Mouse (Mus musculus) gastrocnemius, postnatal 10 days (tissue): ENCODE measurements around the gene Hbq1b. TPM values are rescaled to one million over a fixed set of nuclear protein-coding genes. Genes with fewer than 3 reads are reported as not detected.

Experiments
- DNase-seq: peaks from one replicate; pipeline ENCODE4 v3.0.0; 2021; ENCODE audit warnings: mixed read lengths
- long read RNA-seq, 2 experiments: library from polyadenylated mRNA; stranded (forward); transcript quantifications; one replicate each; pipeline ENCODE4 v2.0.0; 2021
- total RNA-seq, 2 experiments: library from RNA; stranded (reverse); gene quantifications; 2 replicates each; pipeline ENCODE4 v1.2.3; 2021

Hbq1b gene
- under 1 TPM in 1 of 2 experiments, not detected in 1; 0.79 TPM for total RNA-seq
- long read RNA-seq, experiment 1: 0 reads
- long read RNA-seq, experiment 2: 0 reads

GRCm38 (mm10) chr11:32286695-32287492, at the start of gene Hbq1b:
Gene Hbq1b, plus strand, starts transcription at chr11:32286965.
- DNase-seq: peak; percentile 80

GRCm38 (mm10) chr11:32237411-32237795, 49.4 kb upstream of the Hbq1b start:
- no peak for DNase-seq

- peak; percentile 75 for DNase-seq
These were observed 48.5 kb upstream of the Hbq1b start for GRCm38 (mm10) chr11:32238093-32238860.

- no peak for DNase-seq
These were observed 45.4 kb upstream of the Hbq1b start for GRCm38 (mm10) chr11:32241391-32241790.

GRCm38 (mm10) chr11:32242209-32242608, 44.6 kb upstream of the Hbq1b start:
- no peak for DNase-seq

GRCm38 (mm10) chr11:32243205-32243955, 43.4 kb upstream of the Hbq1b start:
- DNase-seq: no peak

- peak; percentile 64 for DNase-seq
These were observed 42.7 kb upstream of the Hbq1b start for GRCm38 (mm10) chr11:32244064-32244463.

- no peak for DNase-seq
These were observed 42.1 kb upstream of the Hbq1b start for GRCm38 (mm10) chr11:32244617-32245016.

GRCm38 (mm10) chr11:32245614-32246013, 41.2 kb upstream of the Hbq1b start:
- DNase-seq: no peak

GRCm38 (mm10) chr11:32247068-32247467, 39.7 kb upstream of the Hbq1b start:
- no peak for DNase-seq

- DNase-seq: no peak
These were observed 38.4 kb upstream of the Hbq1b start for GRCm38 (mm10) chr11:32248350-32248749.

GRCm38 (mm10) chr11:32250880-32251763, 35.6 kb upstream of the Hbq1b start:
- DNase-seq: no peak

- no peak for DNase-seq
These were observed 33.6 kb upstream of the Hbq1b start for GRCm38 (mm10) chr11:32253121-32253520.

- DNase-seq: no peak
These were observed 30.6 kb upstream of the Hbq1b start for GRCm38 (mm10) chr11:32256146-32256545.

GRCm38 (mm10) chr11:32256566-32256965, 30.2 kb upstream of the Hbq1b start:
- no peak for DNase-seq

- no peak for DNase-seq
These were observed 23.9 kb upstream of the Hbq1b start for GRCm38 (mm10) chr11:32262674-32263415.

- no peak for DNase-seq
These were observed 21.5 kb upstream of the Hbq1b start for GRCm38 (mm10) chr11:32265117-32265738.

- DNase-seq: no peak
These were observed 20.6 kb upstream of the Hbq1b start for GRCm38 (mm10) chr11:32266194-32266593.

- DNase-seq: no peak
These were observed 20.0 kb upstream of the Hbq1b start for GRCm38 (mm10) chr11:32266776-32267175.

GRCm38 (mm10) chr11:32267188-32267884, 19.4 kb upstream of the Hbq1b start, which contains the start of gene Nprl3:
Gene Nprl3, minus strand, starts transcription at chr11:32267707.
- peak; percentile 98 for DNase-seq
